Mouse (Mus musculus) E14TG2a.4 (cell line): Measurements from ENCODE around the gene Ttn.

Experiments used
- CTCF ChIP-seq: conservative IDR thresholded peaks from 2 replicates; pipeline ENCODE4 v1.5.1; 2014; ENCODE audit warnings: low read length
- POU5F1 ChIP-seq: IDR thresholded peaks from 2 replicates; pipeline ENCODE4 v1.6.1; 2014; ENCODE audit warnings: low read length, borderline replicate concordance

- no peak for TF ChIP-seq CTCF
- TF ChIP-seq POU5F1 = no peak
These were observed 307.5 kb downstream of the Ttn start, which contains the start of gene Plekha3 for GRCm38 (mm10) chr2:76674725-76675427.
